Mouse (Mus musculus): ENCODE measurements at regions not wholly inside any gene's neighbourhood (a gene's known extent, or its start where the extent isn't known, plus 50 kb on each side); places are given as distances from the start of the nearest gene placed in this dataset.
"Not testable (repeated sequence)": the region's sequence is repeated elsewhere in the genome, so short reads cannot be mapped to it uniquely, and the experiment has no call there.

DNA sequence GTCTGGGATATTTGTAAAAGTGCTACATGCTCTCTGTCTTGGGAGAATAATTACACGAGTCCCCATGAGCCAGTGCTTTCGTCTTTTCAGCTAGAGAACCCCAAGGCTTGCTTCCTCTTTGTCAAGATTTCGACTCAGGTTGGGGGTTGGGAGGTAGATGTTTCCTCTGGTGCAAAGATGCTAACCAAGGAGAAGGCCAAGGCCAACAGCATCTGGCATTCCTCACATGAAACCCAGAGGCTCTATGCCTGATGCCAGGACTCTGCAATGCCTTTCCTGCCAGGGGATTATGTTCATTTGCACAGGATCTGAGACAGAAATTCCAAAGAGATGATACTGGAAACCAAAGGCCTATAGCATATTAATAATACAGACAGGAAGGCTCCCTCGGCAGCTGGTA, 198.2 kb upstream of the Six2 start:
- no peak for DNase-seq (ENCODE audit: low read depth, low spot score)

DNA sequence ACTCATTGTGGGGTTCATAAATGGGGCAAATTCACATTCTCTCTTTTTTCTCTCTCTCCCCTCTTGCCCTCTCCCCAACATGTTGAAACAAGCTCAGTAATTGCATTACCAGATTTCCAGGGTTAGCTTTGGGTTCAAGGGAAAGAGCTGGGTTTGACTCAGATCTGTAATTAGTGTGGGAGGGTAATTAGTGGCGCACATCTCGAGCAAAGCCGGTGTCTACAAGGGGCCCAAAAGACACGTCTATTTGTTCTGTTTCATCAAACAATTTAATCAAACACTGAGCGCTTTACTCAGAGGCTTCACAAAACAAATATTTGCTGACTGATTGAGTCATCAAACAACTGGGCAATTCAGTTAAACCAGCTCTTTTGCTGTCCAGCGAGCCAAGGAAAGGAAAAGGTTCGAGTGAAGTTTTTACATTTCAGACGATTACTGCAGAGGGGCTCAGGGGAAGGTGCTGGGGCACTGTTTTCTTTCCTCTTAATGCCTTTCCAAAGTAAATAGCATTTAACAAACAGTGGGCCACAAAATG, 193.6 kb upstream of the Six2 start:
- no peak for DNase-seq (ENCODE audit: low read depth, low spot score)

DNA sequence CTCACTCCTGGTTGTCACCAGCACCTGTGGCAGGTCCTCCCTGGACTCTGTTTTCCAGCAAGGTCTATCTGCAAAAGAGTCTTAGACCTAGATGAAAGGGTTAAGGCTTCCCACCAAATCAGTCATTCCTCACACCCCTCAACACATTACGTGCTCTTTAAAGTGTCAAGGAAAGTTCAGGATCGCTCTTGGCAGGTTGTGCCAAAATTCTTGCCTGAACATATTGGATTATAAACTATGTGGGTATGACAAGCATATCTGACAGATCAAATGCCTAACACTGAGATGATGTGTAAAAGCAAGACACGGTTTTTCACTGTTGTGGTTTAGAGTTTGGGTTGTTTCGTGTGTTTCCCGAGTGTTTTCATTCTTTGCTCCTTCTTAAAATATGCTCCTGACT, 193.0 kb upstream of the Six2 start:
- DNase-seq (ENCODE audit: low read depth, low spot score) = no peak

DNA sequence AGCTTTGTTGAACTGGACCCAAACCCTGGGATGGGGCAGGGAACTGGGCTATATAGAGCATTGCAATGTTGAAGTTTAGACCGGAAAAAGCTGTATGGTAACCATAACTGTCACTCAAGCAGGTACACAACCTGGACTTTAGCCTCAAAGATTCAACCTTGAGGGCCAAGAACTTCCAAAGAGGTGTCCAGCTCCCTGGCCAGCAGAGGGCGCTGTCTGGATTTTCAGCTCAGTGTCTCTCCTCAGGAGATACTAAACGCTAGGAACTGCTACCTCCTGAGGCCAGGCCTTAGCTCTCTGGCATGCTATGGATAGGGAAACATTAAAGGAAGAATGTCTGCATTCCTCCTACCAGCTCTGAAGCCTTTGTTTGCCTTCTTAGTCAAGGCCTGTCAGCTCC, 189.4 kb upstream of the Six2 start:
- DNase-seq (ENCODE audit: low read depth, low spot score) = peak; percentile 55

DNA sequence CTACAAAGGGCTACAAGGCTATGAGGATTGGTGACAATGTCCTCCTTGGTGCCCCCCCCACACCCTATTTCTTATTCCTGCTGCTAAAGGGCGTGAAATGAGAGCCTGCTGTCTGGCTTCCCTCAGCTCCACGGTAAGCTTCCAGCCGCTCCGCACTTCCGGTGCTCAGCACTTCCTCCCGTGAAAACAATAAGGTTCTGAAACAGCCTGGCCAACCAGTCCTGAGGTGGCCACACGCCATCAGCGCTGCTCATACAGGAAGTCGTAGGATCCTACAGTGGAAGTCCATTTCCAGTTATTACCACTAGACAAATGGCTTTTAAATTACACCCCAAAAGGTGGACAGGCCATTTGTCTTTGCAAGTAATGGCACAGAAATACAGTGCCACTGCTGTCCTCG, 188.8 kb upstream of the Six2 start:
- no peak for DNase-seq (ENCODE audit: low read depth, low spot score)

DNA sequence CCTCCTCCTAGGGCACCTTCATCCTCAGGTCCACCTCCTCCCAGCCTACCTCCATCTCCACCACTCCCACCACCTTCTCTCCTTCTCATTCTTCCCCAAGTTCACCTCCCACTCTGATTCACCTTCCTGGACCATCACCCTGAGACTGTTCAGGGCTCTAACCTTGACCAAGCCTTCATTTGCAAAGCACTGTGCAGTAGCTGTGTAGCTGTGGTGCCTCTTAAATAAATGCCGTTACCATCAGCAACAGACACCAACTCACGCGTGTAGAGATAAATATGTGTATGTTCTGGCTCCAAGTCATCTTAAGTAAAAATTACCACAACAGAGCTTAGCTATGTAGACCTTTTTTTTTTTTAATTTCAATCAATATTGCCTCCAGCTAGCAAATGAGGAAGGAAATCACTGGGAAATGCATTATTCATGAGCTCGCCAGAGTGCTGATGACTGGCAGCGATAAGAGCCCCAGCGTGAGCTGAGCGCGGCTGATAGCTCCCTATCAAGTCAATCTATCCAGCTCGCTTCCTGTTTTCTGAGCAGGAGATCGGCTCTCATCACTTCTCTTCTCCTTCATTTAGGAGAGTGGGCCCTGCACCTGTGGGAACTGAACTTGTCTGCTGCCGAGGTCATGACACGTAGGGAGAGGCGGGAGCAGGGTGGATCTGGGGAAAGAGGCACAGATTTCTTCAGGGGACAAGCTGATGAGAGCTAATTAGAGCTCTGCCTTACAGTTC, 185.9 kb upstream of the Six2 start:
- DNase-seq (ENCODE audit: low read depth, low spot score) = peak; percentile 36

DNA sequence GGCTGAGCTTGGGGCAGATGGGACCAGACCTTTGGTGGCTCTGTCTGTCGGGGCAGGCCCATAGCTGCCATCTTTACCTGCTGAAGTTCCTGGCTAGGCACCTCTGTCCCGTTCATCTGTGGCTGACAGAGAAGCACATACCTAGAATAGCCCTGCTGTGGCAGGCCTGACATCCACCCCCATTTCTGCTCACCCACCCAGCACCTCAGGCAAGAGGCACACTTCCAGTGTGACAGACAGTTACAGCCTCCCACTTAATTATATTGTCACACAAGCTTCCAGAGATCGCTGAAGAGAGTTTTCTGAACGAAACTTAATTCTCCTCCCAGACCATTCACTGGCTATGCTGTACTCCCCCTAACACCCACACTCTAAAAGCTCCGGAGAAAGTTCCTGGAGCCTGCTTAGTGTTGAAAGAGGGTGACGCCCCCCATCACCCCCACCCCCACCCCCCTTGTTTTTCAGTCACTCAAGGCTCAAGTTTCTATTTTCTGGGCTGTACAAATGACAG, 184.9 kb upstream of the Six2 start:
- DNase-seq (ENCODE audit: low read depth, low spot score) = no peak

DNA sequence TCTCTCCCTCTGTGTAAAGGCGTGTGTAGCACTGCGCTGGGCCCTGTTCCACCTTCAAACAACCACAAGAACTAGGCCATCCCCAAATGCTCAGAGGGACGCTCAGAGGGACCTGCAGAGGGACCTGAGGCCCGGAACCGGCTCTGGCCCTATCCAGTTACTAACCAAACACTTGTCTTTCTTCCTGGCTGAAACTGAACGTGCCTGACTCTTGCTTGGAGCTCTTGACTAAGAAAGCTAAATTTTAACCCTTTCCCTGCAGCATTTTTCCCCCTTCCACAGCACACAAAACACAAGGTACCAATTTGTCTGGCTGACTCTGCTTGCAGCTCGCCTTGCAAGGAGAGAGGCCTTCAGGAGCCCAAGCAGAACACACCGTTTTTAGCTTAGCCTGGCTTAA, 182.3 kb upstream of the Six2 start:
- DNase-seq (ENCODE audit: low read depth, low spot score) = no peak

DNA sequence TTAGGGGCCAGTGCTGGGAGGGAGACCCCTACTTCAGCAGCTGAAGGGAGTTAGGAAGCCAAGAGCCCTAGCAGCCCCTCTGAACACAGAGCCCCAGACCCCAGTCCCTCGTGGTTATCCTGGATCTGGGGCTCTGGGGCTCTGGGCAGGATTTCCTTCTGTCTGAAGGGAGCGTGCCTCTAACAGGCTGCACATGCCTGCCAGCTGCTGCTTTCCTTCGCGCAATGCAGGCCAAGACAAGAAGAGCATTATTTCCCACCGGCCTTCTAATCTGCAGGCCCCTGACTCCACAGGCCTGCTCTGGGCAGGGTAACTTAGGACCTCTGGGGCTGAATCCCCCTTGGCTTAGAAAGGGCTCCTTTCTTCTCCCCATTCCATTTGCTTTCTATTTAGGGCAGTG, 181.1 kb upstream of the Six2 start:
- DNase-seq (ENCODE audit: low read depth, low spot score) = no peak

DNA sequence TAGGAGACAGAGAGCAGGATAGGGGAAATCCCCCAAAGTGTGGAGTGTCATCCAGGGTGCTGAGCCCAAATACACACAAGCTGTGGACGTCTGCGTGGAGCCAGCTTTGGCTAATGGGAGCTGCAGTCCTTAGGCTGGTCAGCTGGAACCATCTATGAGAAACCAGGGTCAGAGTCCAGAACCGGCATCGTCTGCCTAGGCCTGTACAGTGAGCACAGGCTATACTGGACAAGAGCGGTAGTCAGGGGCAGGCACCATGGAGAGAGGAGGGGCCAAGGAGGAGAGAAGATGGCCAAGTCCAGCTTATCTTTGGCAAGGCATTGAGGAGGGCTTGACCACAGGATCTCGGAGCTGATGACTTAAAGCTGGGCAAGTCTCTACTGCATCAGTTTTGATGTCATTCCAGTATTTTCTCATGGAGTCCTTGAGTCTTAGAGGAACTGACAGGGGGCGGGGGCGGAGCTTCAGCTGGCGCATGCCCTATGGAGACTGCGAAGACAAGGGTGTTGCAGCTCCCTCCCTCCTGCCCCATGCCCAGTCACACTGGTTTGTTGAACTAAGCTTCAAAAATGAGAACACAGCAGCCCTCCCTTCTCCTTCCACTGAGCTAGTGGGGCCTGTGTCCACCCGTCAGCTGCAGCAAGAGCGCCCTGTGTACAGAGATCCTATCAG, 180.0 kb upstream of the Six2 start:
- no peak for DNase-seq (ENCODE audit: low read depth, low spot score)

DNA sequence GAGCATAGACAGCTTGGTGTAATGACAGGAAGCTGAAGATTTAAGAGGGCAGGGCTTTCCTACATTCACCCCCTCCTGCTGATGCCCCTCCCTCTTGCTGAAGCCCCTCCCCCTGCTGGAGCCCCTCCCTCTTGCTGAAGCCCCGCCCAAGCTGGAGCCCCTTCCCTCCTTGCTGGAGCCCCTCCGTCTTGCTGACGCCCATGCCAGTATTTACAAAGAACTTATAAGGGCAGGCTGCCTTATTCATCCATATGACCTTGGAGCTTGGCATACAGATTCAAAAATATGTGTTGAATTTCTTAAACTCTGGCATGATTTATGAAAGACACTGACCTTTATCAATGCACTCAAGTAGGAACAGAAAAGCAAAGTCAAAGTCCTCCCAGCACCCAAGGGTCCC, 178.5 kb upstream of the Six2 start:
- no peak for DNase-seq (ENCODE audit: low read depth, low spot score)

DNA sequence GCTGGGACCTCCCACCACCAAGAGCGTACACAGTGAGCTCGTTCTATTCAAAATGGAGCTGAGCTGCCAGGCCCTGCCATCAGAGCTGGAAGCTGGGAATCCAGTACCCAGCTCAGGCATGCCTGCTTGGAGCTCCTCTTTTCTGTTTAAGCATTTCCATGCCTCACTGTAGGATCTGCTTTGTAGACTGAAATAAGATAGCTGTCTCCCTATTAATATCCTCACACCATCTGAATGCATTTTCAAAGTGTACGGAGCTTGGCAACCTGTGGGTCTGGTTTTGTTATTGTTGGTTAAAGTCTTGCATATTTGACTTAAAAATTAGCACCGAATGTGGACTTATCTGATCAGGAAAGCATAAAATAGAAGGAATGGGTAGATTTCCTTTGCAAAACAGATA, 177.9 kb upstream of the Six2 start:
- DNase-seq (ENCODE audit: low read depth, low spot score) = no peak

DNA sequence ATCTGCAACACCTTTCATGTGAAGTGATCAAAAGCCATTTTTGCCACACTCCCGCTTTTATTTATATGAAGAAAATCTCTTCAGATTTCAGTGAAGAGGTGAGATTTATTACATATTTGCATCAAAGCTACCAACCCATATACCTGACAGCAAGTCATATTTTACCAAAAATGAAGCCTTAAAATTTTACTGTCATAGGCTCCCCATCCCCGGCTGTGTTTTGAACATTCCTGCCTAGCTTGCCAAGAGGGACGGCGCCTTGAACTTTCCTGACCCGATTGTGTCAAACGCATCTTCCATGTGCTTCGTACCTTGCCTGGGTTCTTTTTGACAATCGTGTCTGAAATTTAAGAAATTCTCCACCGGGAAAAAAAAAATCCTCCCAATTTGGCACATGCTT, 173.3 kb upstream of the Six2 start:
- no peak for DNase-seq (ENCODE audit: low read depth, low spot score)

DNA sequence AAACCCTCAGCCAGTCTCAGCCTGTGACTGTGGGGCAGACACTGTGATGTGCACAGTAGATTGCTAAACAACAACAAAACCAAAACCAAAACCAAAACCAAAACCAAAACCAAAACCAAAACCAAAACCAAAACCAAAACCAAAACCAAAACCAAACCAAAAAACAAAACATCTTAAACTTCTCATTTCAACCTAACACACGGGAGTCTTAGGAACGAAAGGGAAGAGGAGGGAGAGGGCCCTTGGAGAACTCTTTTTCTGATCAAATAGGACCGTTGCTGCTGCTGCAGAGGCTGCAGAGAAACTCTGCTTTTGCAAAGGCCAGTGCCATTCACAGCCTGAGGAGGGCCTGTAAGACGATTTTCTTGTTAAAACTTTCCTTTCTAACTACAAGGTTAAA, 172.7 kb upstream of the Six2 start:
- no peak for DNase-seq (ENCODE audit: low read depth, low spot score)

DNA sequence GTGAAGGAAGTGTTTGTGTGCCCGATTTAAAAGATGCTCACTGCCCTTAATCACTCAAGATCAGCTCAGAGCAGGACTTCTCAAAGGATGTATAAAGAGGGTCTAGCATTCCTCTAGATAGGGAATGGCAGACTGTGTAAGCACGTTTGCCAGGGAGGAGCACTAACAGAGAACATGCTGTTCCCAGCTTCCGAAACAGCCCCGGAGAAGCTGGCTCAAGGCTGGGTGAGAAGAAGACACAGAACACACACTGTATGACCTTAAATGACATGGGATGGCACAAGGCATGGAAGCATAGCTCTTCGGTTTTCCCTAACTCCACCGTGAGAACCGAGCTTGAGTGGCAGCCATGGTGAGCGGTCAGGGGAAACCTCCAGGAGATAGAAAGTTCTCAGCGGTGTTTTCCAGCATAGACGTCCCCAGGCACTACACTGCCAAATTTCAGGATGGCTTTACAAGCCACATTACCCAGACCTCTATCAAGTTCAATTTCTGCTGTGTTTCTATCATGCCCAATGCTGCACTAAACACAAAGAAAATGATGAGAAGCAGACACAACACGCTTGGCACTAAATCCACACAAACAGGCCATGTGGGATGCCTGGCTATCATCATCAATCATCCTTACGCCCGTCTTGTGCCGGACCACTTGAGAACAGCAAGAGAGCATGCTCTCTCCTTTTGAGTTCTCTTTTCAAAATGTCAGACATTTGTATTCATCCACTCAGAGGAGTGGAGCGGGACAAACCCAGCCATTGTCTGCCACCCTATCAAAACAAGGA, 172.0 kb upstream of the Six2 start:
- DNase-seq (ENCODE audit: low read depth, low spot score) = no peak

DNA sequence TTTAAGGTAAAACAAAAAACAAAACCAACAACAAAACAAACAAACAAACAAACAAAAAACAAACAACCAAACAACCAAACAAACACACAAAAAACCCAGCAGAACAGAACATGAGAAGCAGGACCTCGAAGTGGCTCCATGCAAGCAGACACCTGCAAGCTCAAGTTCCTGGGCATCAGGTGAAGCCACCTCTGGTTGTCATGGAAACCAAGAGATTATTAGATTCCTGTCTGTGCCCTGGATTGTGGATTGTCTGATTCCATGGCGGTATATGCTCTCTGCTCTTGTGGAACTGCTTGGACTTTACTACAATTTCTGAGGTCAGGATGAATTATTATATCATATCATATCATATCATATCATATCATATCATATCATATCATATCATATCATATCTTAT, 170.4 kb upstream of the Six2 start:
- no peak for DNase-seq (ENCODE audit: low read depth, low spot score)

DNA sequence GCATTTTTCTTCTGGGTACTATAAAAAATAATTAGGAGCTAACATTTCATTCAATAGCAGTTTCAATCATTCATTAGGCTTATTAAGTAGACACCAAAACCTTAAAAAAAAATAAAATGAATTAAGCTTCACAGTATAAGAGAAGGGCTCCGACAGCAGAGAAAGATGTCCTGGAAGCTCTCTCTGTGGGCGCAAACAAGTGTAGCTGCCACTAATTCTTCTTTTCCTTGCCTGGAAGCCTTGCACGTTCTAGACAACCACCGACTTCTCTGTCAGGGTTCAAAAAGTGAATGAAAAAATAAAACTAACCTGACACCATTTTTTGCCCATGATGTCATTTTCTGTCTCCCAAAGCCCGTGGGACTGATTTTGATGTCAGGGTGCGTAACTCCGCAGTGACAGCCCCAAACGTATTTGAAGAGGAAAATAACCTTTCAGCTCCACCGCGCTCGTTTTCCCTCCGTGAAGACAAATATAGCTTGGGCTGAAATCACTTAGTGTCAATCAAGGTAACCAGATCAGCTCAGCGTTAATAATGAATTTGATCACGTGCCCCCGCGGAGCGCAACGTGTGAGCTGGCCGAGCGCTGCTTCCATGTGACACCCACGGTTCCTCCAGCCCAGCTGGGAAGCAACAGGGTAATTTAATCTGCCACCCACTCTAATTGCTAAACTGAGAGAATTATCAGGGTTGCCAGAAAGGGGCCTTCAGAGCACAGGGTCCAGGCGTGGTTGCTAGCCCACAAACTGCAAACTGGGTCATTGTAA, 169.8 kb upstream of the Six2 start:
- DNase-seq (ENCODE audit: low read depth, low spot score) = no peak

DNA sequence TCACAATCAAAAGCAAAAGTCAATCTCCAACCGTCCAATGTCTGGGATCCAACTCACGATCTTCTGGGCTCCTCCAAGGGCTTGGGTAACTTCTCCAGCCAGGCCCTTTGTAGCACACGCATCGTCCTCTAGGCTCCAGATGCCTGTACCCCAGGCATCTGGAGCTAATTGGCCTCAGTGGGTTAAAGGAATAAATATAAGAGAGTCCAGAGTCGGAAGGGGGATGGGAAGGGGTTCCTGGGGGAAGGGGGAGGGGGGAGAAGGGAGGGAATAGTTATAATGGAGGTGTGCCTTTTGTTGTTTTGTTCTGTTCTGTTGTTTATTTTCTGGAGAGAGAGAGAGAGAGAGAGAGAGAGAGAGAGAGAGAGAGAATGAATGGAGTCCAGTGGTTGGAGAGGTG, 168.8 kb upstream of the Six2 start:
- DNase-seq (ENCODE audit: low read depth, low spot score) = not testable (repeated sequence)

DNA sequence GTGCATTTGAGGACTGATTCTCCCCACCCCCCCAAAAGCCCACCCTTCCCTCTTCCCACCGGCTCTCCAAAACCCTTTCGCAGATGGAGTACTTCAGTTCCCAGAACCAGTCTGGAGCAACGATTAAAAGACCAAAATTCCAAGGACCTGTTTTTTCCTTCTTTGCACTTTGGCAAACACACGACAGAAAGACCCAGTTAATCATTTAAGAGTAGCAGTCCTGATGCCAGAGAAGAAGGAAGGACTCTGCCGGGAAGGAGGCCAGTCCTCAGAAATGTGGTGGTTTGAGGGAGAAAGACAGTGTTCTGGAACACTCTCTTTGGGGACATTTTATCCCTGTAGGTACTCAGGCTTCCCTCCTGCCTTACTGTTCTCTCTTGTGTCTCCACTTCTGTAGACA, 165.1 kb upstream of the Six2 start:
- no peak for DNase-seq (ENCODE audit: low read depth, low spot score)

DNA sequence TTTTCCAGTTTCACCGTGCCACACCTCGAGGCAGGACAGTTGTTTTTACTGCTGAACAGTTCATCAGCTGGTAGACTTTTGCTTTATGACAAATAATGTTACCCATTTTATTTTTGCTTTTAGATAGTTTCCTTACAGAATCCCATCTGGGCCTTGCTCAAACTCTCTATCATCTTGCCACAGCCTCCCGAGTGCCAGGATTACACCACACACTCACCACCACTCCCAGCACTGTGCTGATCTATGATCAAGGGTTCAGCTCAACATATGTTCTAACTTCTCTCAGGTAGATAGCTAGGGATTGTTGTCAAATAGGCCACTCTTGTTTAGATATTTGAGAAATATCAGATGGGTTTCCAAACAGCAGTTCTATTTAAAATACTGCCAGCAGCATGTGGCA, 160.5 kb upstream of the Six2 start:
- DNase-seq (ENCODE audit: low read depth, low spot score) = no peak

DNA sequence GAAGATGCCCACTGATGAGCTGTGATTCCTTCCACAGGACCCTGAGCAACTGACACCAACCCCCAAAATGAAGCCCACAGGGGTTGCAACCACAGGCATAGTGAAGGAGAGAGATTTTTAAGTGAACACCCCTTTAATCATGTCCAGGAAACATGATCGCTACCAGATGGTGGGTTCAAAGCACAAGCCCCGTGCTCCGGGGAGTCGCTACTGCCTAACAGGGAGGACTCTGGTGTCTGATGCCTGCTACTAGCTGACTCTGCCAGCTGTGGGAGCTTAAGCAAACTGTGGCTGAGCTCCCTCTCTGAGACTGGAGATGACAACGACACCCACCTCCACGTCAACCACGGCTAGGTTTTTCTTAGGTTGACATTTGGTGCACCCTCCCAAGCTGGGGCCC, 159.7 kb upstream of the Six2 start:
- DNase-seq (ENCODE audit: low read depth, low spot score) = no peak

DNA sequence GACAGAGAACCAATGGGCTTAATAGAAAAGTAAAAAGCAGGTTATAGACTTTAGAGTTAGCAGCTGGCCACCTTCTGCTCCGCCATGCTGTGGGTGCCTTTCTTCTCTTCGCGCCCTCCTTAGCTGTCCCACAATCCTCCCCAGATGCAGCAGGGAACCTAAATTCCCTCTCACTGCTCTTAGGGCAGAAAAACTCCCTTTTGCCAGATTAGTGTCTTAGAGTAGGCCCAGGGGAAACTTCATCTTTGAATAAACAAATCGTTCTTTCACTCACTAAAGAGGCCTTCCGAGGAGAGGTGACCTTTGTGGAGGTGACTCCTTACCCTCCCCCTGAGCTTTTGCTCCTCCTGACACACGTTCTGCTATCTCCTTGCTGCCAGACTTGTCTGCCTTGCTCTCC, 157.0 kb upstream of the Six2 start:
- DNase-seq (ENCODE audit: low read depth, low spot score) = no peak
